Mouse (Mus musculus): ENCODE measurements around the gene Slc26a3. TPM values are rescaled to one million over a fixed set of nuclear protein-coding genes. Genes with fewer than 3 reads are reported as not detected.

Gene Slc26a3
- polyA plus RNA-seq, 1 experiment from 2014 or later, result 0.13 TPM

DNA sequence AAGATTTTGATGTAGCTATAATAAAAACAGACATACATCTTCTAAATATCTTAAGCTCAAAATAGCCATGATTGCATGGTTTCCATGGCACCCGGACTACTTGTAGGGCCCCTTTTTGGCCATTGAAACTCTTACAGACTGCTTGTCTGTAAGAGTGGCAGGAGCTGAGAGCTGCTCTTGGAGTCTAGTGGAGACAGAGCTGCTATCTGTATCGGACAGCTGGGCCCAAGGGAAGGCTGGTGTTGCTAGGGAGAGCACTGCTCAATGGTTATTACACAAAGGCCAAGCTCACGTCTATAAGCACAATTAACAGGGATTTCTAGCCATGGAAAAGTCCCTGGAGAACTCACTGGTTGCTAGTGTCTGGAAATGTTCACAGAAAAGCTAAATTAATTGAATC is 130.7 kb downstream of the Slc26a3 start:
- H3K9me3 ChIP-seq (ENCODE audit: control insufficient read depth, low read length), result no peaks in the 10 kb centered on the region
- no peak overlapping the region for H3K4me2 ChIP-seq (ENCODE audit: low read depth, low read length)
- H3K4me1 ChIP-seq (replicated peaks; ENCODE audit: control insufficient read depth, insufficient read depth, low read length), result no peaks in the 10 kb centered on the region
- ATAC-seq (ENCODE audit: low read depth), result no peak
- no peak overlapping the region for H3K4me3 ChIP-seq (ENCODE audit: low read length)
- WGBS, result 48% methylated on average over 3 of the region's 3 CpGs
- H3K9ac ChIP-seq (ENCODE audit: low read length), result no peak overlapping the region
- H3K27ac ChIP-seq (ENCODE audit: low read length), result no peak overlapping the region
- H3K36me3 ChIP-seq (ENCODE audit: control insufficient read depth, insufficient read depth, low read length), result no peaks in the 10 kb centered on the region
- no peaks in the 10 kb centered on the region for H3K27me3 ChIP-seq (ENCODE audit: control insufficient read depth, insufficient read depth, low read depth, low read length)

Other genes starting within 250 kb of the Slc26a3 start
- gene Gm6993, start 150.1 kb upstream of the Slc26a3 start, polyA plus RNA-seq (2015; fragmentation: Nextera tagmentation; extraction: Ambion mirVana), result not detected in 2 replicates
- gene Lamb1, start 125.6 kb upstream of the Slc26a3 start, polyA plus RNA-seq (2015; fragmentation: Nextera tagmentation; extraction: Ambion mirVana), result 121 and 131 TPM in 2 replicates
- 107 and 121 TPM in 2 replicates for gene Dld, start 39.4 kb upstream of the Slc26a3 start, polyA plus RNA-seq (2015; fragmentation: Nextera tagmentation; extraction: Ambion mirVana)
- 11.1 and 16.6 TPM in 2 replicates for gene Cbll1, start 108.7 kb downstream of the Slc26a3 start, polyA plus RNA-seq (2015; fragmentation: Nextera tagmentation; extraction: Ambion mirVana)
- gene Slc26a4, start 169.1 kb downstream of the Slc26a3 start, polyA plus RNA-seq (2015; fragmentation: Nextera tagmentation; extraction: Ambion mirVana), result not detected in 2 replicates
- gene Bcap29, start 243.8 kb downstream of the Slc26a3 start, polyA plus RNA-seq (2015; fragmentation: Nextera tagmentation; extraction: Ambion mirVana), result 28.1 and 31.2 TPM in 2 replicates

Measured in lung, embryonic 16.5 days (tissue).